Mouse (Mus musculus) right cerebral cortex, postnatal 25 days (tissue): Measurements from ENCODE around the gene Fbxo45.
"Not testable (repeated sequence)": the region's sequence is repeated elsewhere in the genome, so short reads cannot be mapped to it uniquely, and the experiment has no call there.

ENCODE experiments used
- DNase-seq: peaks from one replicate; pipeline ENCODE4 v3.0.0; 2022

The Fbxo45 gene

DNA sequence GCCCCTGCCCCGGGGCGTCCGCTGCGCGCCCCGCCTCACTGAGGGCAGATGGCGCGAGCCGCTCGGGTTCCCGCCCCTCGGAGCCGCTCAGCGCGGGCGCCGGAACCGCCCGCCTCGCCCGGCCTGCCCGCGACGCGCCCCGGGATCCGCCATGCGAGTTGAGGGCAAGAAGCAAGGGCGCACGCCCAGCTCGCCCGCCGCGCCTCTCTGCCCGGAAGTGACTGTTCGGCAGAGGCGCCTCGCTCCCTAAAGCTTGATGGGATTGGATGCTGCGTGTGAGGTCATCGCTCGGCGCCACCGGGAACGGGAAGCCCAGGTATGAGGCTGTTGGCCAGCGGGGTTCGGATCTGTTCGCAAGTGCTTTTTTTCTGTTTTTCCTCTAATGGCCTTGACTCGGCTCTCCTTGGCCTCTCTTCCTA lies at the start of gene Fbxo45, which contains the start of gene Wdr53:
Gene Fbxo45, minus strand, starts transcription at position 207 of the 419 bp plus-strand sequence.
Gene Wdr53, plus strand, starts transcription at position 276 of the 419 bp plus-strand sequence.
- peak; percentile 99 for DNase-seq

DNA sequence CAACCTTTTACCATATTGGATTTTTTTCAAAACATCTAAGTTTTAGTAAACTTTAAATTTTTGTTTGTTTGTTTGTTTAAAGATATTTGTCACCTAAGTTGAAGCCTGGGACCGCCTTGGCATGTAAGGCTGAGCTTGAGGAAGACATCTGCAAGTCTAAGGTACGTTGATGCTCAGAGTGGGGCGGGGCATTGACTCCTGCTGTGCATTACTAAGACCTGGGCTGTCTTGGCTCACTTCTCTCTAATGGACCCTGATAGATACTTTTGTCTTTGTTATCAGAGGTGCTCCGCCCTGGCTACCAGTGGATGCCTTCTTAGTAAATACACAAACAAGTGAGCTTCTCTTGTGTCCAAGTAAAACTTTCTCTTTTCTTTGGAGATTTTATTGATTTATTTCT lies 44.9 kb upstream of the Fbxo45 start:
- DNase-seq: no peak

DNA sequence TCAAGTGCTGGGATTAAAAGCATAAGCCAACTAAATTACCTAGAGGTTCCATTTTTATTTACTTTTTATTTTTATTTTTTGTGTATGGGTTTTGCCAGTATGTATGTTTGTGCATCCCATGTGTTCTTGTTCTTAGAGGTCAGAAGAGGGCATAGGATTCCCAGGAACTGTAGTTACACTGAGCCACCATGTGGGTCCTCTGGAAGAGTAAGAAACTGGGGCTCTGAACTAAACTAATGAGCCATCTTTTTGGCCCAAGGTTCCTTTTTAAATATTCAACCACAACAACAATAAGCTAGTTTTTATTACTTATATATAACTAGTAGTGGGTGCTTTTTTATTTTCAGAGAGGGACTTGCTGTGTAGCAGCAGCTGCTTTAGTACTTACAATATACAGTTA lies 35.6 kb upstream of the Fbxo45 start:
- DNase-seq: no peak

DNA sequence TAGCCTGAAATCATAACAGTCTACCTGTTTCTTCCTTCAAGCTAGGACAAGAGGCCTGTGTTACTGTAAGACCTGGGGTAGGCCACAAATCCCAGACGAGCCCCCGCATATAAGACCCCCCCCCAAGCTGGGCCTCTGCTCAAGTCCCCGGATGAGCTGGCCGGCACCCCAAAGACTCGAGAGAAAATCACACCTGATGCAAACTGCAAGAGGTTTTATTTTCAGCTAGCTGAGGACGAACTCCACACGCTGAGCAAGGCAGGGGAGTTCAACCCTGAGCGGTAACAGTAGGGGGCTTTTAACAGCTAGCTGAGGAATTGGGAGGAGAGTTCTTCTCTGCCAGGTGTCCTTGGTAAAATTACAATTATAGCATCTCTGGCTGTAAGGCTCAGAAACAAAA lies 33.3 kb upstream of the Fbxo45 start:
- DNase-seq: no peak

DNA sequence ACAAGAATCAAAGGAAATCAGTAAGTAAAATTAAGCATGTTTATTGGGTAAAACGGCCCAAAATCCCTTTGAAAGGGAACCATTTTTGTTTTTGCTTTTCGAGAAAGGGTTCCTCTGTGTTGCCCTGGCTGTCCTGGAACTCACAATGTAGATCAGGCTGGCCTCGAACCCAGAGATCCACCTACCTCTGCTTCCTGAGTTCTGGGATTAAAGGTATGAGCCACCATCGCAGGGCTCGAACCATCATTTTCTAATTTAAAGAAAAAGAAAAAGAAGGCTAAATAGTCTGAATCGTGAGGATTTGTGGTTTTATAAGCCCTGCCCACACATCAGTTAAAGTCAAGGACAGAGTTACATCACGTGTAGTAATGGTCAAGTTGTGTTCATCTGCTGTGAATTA lies 31.4 kb upstream of the Fbxo45 start:
- no peak for DNase-seq

- peak; percentile 93 for DNase-seq
Measured at GRCm38 (mm10) chr16:32277308-32278256, 30.6 kb upstream of the Fbxo45 start, which contains the start of gene Rnf168. Gene Rnf168, plus strand, starts transcription at chr16:32277459.

- no peak for DNase-seq
Measured at GRCm38 (mm10) chr16:32275830-32276229, 28.9 kb upstream of the Fbxo45 start.

DNA sequence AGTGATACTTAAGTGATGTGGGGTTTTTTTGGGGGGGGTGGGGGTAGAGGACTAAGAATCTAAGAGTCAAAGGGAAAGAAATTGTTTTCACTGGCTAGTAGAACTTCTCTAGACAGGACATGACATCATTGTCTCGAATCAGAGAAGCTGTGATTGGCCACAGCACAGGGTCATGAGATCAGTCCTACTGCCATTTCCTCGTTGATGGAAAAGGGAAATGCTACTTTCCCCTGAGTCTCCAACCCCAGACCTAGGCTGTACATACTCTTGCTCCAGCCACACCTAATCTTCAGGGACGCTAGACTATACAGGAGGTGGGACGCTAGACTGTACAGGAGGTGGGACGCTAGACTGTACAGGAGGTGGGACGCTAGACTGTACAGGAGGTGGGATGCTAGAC lies 28.1 kb upstream of the Fbxo45 start:
- DNase-seq: no peak

DNA sequence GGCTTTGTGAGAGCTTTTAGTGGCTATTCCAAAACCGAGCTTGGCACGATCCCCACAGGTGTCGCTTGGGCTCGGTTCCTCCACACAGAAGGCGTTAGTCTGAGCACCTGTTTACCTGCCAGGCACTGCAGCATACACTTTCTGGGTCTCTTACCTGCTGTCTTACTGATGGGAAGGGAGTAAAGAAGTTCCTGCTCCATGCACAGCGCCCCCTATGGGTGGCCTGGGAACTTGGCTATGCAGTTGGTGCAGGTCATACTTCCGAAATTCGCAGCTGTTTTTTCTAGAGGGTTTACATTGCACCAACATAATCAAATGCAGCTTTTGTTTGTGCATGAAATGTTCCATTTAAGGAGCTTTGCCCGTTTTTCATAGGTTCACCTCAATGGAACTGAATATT lies 26.4 kb upstream of the Fbxo45 start:
- no peak for DNase-seq

DNA sequence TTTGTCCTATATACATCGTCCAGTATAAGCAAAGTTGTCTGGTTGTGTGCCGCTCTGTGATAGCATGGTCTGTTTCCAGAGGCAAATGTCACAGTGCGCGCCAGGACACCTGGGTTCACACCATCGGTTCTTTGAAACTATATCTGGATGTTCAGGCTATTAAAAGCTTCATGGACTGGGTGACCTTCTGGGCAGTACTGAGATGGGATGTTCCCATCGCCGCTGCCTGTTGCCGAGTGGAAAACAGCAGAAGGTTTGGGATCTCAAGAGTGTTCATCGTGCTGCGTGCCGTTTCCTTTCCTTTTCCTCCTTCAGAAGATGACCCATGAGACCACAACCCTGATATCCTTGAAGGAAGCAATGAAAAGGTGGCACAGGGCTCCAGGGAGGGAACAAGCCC lies 24.3 kb upstream of the Fbxo45 start, which contains the start of gene Smco1:
Gene Smco1, plus strand, starts transcription at position 178 of the 400 bp plus-strand sequence.
- no peak for DNase-seq

GRCm38 (mm10) chr16:32264225-32264624 lies 17.3 kb upstream of the Fbxo45 start:
- DNase-seq: not testable (repeated sequence)

- DNase-seq: no peak
Measured at GRCm38 (mm10) chr16:32246351-32246791, 587 bp downstream of the Fbxo45 start.

- DNase-seq: no peak
Measured at GRCm38 (mm10) chr16:32243901-32244300, 3.1 kb downstream of the Fbxo45 start.

DNA sequence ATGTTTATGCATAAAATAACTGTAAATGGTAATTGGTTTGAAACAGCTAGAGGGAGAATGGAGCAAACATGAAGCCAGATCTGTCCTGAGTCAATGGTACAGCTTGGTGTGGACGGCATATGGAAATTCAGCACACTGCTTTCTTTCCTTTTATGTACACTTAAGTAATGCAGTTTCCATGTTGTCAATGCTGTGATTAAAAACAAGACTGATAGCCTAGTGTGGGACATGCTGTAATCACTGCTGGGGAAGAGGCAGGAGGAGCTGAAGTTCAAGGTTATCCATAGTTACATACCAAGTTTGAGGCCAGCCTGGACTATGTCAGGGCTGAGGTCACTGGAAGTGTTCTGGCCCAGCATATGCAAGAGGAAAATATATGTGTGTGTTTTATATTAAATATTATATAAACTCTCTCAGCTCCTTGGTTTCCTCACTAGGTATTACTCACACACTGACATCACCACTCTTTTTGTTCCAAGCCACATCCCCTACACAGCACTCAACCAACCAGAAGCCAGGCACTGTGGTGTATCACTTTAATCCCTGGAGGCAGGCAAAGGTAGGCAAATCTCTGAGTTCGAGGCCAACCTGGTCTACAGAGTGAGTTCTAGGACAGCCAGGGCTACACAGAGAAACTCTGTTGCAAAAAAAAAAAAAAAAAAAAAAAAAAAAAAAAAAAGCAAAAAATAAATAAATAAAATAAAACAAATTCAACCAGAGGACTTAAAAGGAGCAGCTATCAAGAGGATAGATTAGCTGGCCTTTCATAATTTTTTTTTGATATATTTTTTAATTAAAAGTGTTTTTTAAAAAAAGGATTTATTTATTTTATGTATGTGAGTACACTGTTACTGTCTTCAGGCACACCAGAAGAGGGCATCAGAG lies 7.3 kb downstream of the Fbxo45 start:
- no peak for DNase-seq

DNA sequence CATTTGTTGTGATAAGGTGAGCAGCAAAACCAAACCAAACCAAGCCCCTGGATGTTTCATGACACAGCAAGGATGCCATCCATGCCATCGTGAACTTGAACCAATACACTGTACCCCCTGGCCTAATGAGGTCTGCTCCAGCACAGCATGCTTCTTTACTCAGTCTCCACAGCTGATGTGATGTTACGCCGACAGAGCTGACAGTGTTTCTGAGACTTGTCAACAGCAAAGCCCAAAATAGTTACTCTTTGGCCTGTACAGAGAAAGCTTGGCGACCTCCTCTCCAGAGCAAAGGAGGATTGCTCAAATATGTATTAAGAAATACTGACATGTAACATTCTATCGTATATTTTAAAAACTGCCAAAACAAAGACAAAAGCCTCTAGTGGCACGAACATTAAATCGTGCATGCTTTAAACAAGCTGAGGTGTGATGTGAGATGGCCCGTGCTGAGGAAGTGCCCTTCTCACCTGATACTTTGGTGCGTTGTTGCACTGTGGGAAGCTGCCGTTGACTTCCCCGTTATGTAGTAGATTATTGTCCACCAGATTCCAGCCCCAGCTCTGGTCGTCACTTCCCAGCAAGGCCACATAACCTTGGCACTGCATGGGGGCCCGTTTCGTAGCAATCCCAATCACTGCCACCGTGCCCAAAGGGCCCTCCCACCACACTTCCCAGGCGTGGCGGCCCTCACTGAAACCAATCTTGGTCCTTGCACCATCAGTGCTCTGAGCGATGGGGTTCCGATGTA lies 8.9 kb downstream of the Fbxo45 start:
- DNase-seq: no peak

- DNase-seq: not testable (repeated sequence)
Measured at GRCm38 (mm10) chr16:32232050-32232449, 14.9 kb downstream of the Fbxo45 start.

- DNase-seq: no peak
Measured at GRCm38 (mm10) chr16:32222399-32222798, 24.6 kb downstream of the Fbxo45 start.

DNA sequence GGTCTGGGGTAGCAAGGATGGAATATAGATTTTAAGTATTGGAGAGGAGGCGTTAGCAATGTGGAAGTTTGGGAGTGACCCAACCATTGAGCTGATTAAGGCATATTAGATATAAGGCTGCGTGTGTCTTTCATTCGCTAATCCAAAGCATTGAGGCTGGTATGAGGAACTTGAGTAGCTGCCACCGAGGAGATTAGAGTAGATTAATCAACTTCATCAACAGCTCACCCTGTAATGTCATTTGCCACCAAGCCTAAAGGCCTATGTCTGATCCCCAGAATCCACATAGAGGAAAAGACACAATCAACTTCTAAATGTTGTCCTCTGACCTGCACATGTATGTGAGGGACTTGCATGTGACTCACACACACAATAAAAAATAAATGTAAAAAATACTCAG lies 25.2 kb downstream of the Fbxo45 start:
- DNase-seq: no peak

GRCm38 (mm10) chr16:32214804-32215576 lies 32.0 kb downstream of the Fbxo45 start:
- peak; percentile 43 for DNase-seq

DNA sequence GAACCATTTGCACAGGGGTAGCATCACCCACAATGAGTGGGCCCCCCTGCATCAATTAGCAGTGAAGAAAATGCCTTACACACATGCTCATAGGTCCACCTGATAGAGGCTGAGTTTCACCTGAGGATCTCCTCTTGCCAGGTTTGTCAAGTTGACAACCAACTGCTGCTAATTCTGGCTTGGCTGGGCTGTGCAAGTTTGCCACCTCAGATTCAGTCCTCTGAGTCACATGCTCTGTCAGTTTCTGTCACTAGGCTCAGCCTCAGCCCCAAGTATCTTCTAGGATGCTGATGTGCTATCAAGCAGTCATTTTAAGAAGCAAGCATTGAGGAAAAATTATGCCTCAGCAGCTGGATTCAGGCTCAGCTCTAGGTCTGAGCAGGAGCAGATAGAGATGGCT lies 32.8 kb downstream of the Fbxo45 start:
- DNase-seq: no peak

DNA sequence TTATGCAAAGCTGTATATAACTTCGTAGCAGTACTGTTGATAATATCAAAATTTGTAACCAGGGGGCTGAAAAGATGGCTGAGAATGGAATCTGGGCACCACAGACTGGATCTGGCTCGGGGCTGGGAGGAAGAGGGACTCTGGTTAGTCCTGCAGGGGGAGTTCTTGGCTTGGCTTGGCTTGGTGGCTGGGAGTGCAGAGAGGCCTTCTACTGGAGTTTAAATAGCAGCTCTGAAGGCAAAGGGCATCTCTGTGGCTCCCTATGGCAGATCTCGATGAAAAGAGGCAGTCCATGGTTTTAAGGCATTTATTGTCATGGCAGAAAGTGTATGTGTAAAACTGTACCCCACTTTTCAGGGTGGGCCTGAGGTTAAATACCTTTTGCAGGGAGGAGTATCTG lies 42.1 kb downstream of the Fbxo45 start:
- no peak for DNase-seq

DNA sequence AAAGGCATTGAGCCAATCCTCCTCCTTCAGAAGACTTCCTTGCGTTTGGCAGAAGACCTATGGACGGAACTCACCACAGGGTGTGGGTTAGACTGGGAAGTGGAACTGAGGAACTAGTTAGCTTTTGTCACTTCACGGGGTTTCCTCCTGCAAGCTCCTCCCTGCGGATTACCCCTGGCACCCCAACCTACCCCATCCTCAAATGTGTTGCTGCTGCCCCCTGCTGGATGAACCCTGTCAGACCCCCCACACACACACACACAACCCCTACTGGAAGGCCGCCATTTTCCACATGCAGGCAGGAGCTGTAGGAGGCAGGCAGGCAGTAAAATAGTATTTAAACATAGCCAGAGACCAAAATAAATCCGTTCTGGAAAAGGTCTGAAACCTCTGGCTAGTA lies 44.3 kb downstream of the Fbxo45 start:
- DNase-seq: peak; percentile 25
